Mouse (Mus musculus): ENCODE results near the gene Inafm2.

- TF ChIP-seq CTCF (IDR thresholded peaks at IDR 0.05; ENCODE audit: control insufficient read depth, insufficient read depth, insufficient read length) (no peak), MAX (IDR thresholded peaks at IDR 0.05) (no peak), USF1 (IDR thresholded peaks at IDR 0.05; ENCODE audit: low read depth) (no peak), CEBPB (IDR thresholded peaks at IDR 0.05; ENCODE audit: low read depth) (no peak), MYOG (IDR thresholded peaks at IDR 0.05; ENCODE audit: control insufficient read depth, extremely low read depth, insufficient read length) (no peak)
Observed at GRCm38 (mm10) chr2:118747301-118747960, 1.9 kb downstream of the Inafm2 start.
